Mouse (Mus musculus) retina, postnatal 1 day (tissue): Measurements from ENCODE around the gene Denr.

Experiments used
- DNase-seq: peaks from one replicate; pipeline ENCODE4 v3.0.0-alpha.2; 2012

Gene Denr

DNA sequence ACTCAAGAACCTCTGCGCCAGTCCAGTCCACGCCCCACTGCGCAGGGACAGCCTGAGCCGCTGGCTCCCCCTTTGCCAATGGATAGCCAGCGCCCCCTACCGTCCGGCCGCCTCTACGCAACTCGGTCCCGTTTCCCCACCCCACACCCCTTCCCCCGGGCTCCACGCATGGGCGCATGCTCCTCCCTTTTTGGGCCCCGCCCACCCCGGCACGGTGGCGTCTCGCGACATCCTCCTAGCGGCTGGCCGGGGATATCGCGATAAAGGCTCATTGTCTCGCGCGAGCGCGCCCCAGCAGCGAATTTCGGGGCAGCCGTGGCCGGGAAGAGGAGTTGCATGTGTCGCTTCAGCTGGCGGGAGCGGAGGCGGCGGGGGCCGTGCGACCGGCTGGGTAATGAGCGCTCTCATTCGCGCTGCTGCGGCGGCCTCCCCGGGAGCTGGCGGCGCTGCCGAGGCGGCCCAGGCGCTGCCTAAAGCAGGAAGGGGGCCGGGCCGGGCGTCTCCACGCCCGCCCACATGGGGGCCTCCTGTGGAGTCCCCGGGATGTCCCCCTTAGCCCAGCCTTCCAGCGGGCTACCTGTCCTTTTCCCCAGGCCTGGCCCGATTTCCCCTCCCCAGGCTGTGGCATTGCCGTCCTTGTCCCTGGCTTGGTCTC, at the start of gene Denr:
Denr (plus strand) TSS at position 200 of the 655 bp plus-strand sequence.
- peak; percentile 98 for DNase-seq

DNA sequence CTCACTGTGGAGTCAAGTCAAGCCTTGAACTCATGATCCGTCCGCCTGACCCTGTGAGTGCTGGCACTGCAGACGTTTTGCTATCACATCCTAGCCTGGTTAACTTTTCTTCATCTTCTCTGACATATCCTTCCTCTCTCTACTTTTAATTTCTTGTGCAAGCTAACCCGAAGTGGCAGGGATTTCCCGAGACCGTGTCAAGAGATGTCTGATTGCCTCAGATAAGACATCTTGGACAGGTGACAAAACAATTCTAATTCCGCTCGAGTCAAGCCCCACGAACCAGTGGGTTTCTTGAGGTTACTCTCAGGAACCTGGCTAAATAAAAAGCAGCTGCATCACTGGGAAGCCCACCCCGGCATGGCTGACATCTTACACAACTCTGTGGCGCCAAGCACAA, 48.2 kb upstream of the Denr start:
- DNase-seq: no peak

DNA sequence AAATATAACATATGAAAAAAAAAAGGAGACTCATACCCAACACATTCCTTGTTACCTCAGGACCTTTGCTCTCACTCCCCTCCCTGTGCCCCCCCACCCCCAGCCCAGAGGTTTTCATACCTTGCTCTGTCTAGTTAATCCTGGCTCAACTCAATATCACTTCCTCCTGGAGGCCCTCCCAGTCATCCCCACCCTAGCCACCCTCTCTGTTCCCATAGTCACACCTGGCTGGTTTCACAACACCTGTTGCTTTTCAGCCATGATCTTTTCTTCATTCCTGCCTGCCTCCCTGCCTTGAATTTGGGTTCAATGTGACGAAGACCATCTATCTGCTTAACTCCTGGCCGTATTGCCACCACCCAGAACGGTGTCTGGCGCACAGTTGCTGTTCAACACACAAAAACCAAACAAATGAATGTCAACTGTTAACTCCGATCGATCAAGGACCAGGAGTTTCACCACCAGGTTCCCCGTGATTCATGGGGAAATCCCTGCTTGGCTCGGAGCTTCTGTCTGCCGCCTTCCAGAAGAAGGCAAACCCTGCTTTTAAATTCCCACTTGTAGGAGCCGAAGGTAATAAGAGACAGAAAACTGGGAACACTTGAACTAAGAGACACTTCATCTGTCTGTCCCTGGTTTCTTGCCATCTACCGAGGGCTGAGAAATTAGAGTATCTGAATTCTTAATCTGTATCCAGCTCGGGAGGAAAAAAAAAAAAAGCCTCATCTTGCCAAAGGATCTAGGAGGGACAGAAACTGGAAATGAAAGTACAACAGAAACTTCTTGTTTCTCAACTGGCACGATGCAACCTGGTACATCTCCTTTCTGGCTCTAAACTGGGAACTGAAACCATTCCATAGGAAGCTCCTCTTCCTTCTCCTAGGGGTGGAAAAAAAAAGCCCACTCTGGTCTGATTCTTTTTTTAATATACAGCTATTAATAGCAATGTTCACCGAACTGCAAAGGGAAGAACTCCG, 44.3 kb upstream of the Denr start:
- no peak for DNase-seq

DNA sequence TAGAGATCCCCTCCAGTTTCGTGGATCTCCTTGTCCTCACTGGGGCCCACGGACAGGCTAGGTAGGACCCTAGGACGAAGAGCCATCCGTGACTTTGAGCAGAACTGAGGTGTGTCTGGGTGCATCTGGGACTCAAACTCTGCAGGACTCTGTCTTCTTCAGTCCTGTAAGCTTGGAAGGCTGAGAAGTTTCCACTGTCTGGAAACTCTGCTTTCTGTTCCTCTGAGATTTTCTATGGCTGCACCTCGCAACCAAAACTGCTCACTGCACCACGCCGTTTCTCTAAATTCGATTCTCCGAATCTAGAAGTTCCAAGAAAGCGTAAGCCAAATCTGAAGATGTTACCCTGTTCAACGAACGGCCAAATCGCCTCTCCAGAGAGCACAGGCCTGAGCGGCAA, 43.0 kb upstream of the Denr start:
- DNase-seq: no peak

DNA sequence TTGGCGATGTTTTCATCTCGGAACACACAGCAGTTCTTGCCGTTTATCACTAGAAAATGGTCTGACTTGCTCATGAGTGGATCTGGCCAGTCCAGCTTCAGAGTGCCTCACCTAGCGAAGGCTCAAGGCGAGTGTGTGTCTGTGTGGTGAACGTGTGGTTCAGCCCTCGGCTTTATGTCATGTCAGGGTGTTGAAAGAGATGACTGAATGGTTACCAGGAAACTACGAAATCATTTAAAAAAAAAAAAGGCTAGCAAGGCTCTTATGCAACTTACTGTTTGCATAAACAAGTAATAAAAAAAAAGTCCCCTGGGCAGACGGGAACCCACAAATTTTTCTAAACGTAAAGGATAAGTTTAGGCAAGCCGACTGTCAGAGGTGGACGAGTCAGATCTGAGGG, 41.6 kb upstream of the Denr start, which contains the start of gene Hcar2:
Hcar2 (minus strand) TSS at position 135 of the 400 bp plus-strand sequence.
- no peak for DNase-seq

DNA sequence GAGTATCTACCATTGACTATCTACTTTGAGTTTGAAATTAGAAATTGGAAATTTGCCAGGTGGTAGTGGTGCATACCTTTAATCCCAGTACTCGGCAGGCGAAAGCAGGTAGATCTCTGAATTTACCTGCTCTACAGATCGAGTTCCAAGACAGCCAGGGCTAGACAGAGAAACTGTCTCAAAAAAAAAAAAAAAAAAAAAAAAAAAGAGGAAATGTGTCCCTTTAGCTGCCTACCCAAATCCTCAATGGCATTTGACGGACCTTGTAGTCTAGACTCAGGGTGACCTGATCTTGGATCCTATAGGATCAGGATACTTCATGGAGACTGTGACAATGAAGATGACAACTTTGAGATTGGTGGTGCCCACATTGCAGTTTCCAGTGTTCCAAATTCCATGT, 40.5 kb upstream of the Denr start:
- no peak for DNase-seq

DNA sequence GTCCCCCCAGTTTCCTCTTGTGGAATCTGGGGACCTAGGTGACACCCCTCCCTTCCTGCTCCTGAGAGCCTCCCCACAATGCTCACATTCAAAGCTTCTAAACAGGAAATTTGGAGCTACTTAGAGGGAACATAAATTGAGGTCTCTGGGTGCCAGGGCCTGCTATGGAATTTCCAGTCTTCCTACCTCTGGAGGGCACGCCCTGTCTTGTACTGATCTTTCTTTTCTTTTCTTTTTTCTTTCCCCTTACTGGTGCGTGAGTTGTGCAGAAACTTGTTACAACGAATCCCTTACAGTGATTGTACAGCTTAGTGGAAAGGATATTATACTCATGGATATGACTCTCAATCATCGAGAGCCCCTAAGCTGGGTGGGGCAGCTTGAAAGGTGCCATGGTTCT, 37.4 kb upstream of the Denr start:
- no peak for DNase-seq

DNA sequence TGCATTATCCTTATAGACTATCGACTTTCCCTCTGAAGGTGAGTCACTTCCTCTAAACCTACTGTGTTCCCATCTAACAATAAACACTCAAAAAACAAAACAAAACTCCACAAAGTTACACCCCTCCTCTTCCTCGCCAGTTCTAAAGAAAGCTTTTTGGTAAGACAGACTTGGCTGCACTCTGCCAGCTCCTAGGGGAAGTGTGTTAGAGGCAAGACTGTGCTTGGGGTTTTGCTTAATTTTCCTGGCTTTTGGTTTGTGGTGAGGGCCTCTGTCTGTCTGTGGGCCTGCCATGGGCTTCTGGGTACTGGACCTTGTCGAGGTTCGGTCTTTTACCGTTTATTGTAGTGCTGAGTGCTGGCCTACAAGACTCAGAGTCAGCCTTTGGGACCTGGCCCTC, 32.8 kb upstream of the Denr start:
- DNase-seq: no peak

DNA sequence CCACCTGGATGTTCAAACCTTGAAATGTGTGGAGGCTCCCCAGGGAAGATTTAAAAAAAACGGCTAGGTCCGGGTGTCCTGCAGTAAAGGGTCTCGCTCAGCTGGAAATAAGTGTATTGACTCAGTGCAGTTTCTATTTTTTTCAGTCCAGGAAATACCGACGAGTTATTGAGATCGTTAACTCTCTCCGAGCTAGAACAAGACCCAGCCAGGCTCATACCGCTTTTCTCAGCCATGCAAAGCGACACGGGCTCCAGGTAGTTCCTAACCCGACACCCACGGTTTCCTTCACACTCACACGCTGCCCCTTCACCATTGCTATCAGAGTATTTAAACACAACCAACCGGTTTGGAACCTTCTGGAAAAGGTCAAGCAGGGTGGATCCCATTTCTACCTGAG, 28.9 kb upstream of the Denr start:
- DNase-seq: no peak

DNA sequence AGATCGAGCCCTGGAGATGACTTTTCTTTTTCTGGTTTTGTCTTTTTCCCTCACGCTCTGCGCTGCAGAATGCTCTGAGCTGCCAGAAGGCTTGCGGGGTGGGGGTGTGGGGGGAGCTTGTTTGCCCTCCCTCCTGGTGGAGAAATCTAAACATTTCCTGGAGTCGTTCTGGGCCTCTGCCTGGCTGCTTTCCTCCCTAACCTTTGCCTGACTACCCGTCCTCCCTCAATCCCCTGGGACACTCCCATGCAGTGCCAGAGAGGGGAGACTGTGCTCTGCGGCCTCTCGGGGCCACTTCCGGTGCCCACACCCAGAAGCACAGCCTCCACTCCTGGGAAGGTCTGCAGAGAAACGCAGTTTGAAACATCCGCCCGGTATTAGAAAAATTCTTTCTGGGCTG, 27.0 kb upstream of the Denr start, which contains the start of gene Hcar1:
Hcar1 (minus strand) TSS at position 93 of the 400 bp plus-strand sequence.
- DNase-seq: no peak

DNA sequence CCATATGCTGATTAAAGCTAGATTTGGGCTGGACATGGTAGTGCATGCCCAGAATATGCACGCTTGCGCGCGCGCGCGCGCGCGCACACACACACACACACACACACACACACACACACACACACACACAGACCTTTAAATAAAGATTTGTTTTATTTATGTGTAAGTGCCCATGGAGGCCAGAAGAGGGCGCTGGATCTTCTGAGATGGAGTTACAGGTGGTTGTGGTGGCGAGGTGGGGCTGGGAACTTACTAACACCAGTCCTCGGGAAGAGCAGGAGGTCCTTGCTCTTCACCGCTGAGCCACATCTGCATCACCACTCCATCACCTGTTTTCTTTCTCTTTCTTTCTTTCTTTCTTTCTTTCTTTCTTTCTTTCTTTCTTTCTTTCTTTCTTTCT, 26.2 kb upstream of the Denr start:
- DNase-seq: no peak

DNA sequence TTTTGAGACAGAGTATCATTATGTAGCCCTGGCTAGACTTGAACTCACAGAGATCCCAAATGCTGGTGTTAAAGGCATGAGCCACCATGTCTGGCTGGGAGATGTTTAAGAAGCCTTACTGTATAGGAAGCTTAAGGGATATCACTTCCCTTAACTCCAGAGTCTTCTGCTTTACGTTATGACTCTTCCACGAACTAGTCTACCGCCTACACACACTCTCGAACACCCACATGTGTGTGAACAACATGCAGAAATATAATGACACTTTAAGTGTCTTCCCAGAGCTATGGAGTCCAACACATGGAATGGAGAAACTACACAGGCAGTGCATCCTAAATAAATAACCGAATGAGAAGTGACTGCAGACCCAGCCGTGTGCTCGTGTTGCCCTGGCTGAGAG, 23.1 kb upstream of the Denr start:
- no peak for DNase-seq

DNA sequence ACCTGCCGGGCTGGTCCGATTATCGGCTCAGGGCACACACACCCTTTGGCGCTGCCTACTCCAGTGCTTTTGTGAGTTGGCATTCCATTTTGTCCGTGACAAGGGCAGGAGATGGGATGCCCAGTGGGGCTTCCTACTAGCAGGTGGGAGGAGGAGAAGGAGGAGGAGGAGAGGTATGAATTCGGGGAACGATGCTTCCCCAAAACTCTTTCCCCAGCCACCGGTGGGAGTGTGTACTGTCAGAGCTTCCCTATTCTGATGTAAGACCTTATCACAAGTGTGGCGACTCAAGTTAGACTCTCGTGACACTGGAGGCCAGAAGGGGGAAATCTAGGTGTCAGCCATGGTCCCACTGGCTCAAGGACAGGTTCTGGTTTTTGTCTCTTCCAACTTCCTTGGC, 22.6 kb upstream of the Denr start:
- DNase-seq: no peak

DNA sequence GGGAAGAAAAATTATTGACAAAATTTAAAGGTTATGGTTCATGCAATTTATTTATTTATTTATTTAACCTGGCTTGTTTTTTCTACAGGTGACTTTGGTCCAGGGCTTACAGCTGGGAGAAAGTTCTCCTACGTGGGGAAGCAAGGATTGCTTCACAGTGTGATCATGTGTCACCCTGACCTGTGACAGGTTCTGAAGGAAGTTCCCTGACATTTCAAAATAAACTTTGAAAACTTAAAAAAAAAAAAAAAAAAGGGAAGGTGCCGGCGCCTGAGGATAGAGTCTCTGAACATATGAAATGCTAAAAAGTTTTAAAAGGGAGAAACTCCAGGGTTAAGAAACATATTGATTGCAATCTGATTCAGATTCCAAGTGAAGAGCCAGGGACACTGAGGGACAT, 20.6 kb upstream of the Denr start:
- DNase-seq: no peak

DNA sequence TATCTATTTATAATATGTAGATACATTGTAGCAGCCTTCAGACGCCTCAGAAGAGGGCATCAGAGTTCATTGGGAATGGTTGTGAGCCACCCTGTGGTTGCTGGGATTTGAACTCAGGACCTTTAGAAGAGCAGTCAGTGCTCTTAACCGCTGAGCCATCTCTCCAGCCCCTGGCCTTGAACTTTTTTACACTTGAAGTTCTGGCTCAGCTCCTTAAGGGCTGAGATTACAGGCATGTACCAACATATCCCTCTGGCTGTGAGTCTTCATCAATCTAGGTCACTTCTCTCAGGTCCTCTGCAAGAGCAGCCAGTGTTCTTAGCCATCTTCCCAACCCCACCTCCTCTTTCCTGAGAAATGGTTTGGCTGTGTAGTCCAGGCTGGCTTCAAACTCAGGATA, 16.7 kb upstream of the Denr start:
- DNase-seq: no peak

DNA sequence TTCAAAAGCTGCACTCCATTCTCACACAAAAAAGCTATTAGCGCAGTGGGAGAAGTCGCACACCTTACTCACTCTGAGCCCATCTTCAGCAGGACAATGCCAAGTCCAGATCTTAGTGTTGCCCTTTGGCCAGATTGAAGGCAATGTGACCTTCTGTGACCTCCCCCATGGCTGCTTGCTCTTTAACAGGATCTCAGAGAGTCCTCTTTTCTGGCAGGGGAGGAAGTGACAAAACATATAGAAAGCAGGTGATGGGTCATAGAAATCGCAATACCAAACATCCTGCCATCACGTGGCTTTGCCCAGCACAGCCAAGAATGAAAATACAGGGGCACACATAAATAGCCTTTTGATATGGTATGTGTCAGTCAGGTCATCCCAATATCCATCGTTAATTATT, 16.0 kb upstream of the Denr start:
- no peak for DNase-seq

DNA sequence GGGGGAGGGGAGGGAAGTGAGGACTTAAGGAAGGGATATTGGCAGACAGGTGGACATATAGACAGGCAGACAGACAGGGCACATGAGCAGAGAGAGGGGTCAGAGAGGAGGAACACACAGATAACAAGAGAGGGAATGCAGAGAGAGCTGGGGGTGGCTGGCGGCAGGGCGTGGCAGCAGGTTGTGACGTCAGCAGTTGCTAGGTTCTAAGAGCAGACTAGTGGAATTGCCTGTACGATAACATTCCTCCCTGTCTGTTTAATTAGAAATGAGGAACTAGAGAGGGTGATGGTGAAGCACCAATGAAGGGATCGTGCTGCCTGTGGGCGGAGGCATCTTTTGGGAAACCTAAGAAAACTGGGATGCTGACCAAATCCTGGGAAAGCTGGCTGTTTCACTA, 15.3 kb upstream of the Denr start:
- DNase-seq: no peak

DNA sequence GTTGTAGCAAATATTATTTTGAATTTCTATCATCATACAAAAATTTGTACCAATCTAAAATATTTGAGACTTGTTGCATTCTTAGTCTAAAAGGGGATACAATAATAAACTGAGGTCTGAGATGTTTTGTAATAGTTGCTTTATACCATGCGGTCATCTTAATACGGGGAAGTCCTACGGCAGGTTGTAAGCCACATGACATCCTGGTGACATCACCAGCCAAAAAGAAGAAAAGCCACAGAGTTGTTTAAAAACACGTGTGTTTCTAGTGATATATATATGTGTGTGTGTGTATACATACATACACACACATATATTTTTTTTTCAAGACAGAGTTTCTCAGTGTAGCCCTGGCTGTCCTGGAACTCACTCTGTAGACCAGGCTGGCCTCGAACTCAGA, 13.5 kb upstream of the Denr start:
- DNase-seq: no peak

DNA sequence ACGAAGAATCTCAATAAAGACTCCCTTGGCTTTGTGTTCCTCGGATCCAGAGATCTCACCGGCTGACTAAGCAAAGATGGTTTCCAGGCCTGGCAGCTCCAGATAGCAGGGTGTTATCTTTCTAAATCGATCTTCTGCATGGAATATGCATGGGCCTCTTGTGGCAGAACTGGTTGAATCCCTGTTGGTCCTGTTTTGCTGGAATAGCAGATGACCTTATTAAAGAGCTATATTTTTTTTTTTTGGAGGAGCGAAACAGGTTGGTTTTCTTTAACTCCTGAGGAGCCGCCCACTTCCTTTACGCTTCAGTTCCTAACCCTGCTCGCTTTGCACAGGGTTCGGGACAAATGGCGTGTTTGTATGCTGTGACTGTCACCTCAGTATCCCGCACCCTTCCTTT, 10.6 kb upstream of the Denr start:
- DNase-seq: no peak

DNA sequence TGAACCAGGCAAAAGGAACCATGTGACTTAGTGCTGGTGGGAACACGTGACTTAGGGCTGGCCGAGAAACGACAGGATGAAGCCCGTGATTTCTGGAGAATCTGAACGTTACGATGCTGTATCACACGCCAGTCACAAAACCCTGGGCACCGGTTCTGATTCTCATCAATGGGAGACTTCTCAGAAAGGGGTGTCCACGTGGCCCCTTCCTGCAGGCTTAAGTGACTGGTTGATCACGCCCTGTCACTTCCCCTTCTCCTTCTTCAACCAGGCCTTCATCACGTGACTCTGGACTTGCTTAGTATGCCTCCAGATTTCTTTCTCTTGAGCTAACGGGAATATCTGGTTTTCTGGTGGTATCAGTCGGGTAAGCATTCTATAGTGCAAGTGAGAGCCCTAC, 9.6 kb upstream of the Denr start:
- no peak for DNase-seq

DNA sequence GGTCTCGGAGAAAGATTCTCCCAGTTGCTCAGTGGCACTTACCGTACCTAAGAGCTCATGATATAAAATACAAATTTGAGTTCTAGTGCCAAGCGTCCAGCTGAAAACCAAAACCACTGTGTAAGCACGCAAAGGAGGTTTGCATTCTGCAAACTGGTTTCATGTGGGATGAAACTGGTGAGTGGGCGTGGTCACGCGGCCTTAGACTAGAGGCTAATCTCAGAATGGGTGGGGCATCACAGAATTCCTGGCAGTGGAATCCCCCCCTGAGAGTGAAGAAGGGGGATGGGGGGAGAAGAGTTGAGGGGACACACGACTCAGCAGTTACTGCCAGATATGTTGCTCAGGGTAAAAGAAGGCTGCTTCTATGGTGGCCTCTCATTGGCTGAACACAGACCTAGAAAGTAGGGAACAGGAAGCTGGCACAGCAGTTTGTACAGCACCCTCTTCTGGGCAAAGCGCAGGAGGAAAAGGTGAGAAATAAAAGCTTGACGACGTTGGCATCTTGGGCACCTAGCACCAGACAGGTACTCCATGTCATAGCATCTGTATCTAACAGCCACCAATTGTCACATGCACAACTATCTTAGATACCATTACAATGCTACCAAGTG, 2.8 kb upstream of the Denr start:
- DNase-seq: no peak

DNA sequence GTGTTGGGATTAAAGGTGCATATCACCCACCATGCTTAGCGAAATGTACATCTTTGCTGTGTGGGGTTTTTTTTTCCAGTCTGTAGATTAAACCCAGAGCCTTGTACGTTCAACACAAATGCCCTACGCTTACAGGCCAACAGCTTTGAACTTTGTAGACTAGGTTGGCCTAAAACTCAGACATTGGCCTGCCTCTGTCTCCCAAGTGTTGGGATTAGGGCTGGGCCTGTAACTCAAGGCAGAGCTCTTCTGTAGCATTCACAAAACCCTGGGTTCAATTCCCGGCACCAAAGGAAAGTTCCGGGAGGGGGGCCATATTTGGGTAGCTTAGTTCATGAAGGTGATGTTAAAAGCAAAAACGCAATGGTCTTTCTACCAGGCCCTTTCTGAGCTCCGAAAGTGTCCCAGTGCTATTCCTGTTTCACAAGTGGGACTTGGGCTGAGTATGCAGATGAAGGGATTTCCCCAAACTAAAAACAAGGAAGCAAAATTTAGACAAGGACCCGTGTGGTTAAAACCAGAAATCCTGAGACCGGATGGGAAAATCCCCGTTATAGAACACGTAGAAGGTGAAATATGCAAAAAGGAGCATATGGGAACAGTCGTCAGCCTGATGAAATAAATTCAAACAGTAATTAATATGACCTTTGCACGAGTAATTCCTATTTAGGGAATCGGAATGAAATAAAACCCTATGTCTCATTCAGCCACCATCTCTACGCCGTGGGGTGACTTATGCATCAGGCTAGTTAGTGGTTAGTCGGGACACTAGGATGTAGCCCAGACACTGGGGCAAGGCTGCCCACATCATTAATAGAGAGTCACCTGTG, 614 bp upstream of the Denr start:
- DNase-seq: no peak

DNA sequence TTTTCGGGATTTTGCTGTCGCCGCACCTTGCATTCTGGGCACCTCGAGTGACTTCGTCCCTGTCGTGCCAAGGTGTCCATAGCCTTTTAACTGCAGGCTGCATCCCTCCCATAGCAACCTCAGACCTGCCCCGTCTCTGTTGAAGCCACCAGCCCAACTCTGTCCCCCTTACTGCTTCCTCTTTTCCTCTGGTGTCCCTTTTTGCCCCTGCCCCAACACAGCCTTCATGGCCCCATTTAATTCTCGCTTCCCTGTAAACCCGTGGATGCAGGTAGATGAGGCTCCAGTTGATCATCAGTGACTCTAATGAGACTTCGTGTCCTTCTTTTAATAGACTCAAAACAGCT, 629 bp downstream of the Denr start:
- no peak for DNase-seq
